Mouse (Mus musculus): ENCODE data around the gene Marf1.

- TF ChIP-seq NELFE (IDR thresholded peaks at IDR 0.05; ENCODE audit: low read depth, low read length) (no peak), CHD2 (IDR thresholded peaks at IDR 0.05; ENCODE audit: low read length) (no peak), ZNF384 (IDR thresholded peaks at IDR 0.05; ENCODE audit: low read depth, low read length) (no peak), POLR2AphosphoS2 (IDR thresholded peaks at IDR 0.05; ENCODE audit: low read depth, low read length) (no peak), E2F4 (IDR thresholded peaks at IDR 0.05; ENCODE audit: insufficient replicate concordance, low read depth, low read length) (no peak)
These were observed 17.1 kb upstream of the Marf1 start for GRCm38 (mm10) chr16:14180163-14180733.
